Mouse (Mus musculus) ovary, adult 18-20 months (tissue): ENCODE data around the gene Gsk3b.
"Not testable (repeated sequence)": the region's sequence is repeated elsewhere in the genome, so short reads cannot be mapped to it uniquely, and the experiment has no call there.

Source experiments
- DNase-seq: peaks from one replicate; pipeline ENCODE4 v3.0.0; 2022; ENCODE audit warnings: low spot score, mixed read lengths

Gsk3b gene

GRCm38 (mm10) chr16:38105453-38105852 is 16.7 kb downstream of the Gsk3b start:
- DNase-seq: no peak

DNA sequence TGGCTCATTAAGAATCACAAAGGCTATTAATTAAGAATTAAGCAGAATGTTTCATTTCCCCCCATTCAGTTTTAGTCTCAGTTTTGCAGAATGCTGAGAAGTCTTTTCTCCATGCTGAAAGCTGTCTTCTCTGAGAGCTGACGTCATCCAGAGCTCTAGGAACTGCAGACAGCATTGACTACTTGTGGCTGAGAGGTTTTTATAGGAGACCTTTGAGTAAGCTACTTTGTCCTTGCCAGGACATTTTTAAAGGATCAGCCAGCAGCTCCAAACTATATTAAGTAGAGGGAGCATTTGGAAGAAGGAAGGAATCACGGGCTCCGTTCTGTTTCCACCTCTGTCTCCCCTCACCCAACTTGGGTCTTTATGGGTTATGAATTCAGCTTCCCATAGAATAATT is 17.7 kb downstream of the Gsk3b start:
- DNase-seq: no peak

- no peak for DNase-seq
Measured at GRCm38 (mm10) chr16:38110001-38110400, 21.2 kb downstream of the Gsk3b start.

GRCm38 (mm10) chr16:38110575-38110974 is 21.8 kb downstream of the Gsk3b start:
- DNase-seq: no peak

GRCm38 (mm10) chr16:38114074-38114473 is 25.3 kb downstream of the Gsk3b start:
- no peak for DNase-seq

GRCm38 (mm10) chr16:38117909-38118308 is 29.1 kb downstream of the Gsk3b start:
- not testable (repeated sequence) for DNase-seq

GRCm38 (mm10) chr16:38118723-38119122 is 29.9 kb downstream of the Gsk3b start:
- DNase-seq: no peak

DNA sequence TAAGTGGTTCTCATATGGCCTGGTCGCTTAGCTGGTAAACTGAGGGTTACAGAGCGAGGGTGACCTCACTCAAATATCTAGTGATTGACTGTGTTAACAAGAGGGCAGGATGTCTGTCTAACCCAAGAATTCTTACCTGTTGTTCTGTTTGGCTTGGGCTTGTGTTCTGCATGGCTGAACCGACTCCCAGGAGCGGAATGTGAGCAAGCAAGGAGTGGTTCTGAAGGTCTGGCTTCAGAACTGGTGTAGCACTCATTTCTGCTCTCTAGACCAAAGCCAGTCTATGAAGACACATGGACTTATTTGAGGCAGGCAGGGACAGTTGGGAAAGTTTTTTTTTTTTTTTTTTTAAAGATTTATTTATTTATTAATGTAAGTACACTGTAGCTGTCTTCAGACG is 30.5 kb downstream of the Gsk3b start:
- no peak for DNase-seq

DNA sequence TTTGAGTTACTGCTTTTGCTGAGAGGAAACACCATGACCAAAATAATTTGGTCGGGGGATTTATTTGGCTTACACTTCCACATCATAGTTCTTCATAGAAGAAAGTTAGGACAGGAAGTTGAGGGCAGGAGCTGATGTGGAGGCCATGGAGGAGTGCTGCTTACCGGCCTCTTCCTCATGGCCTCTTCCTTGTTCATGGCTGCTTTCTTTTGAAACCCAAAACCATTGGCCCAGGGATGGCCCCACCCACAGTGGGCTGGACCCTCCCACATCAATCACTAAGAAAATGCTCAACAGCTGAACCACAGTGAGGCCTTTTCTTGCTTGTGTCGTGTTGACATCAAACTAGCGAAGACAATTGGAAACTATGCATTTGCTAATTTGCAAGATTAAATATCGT is 40.4 kb downstream of the Gsk3b start:
- DNase-seq: no peak

- no peak for DNase-seq
Measured at GRCm38 (mm10) chr16:38131041-38131440, 42.2 kb downstream of the Gsk3b start.

- no peak for DNase-seq
Measured at GRCm38 (mm10) chr16:38131756-38132155, 43.0 kb downstream of the Gsk3b start.

DNA sequence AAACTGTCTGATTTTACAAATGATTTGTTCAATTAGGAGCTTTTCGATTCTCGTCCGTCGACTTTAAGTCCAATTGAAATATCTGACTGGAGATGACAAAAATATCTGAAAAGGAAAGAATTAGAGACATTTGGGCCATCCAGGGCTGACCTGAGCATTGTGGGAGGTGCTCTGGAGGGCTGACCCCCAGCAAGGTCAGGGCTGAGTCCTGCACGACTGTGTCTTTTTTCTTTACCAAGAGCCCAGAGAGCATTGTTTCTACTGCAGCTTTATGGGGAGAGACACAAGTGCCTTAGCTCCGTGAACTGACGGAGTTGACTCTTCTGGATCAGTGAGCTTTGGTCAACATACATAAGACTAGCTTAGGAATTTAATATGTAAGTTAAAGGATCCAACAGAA is 43.4 kb downstream of the Gsk3b start:
- no peak for DNase-seq

DNA sequence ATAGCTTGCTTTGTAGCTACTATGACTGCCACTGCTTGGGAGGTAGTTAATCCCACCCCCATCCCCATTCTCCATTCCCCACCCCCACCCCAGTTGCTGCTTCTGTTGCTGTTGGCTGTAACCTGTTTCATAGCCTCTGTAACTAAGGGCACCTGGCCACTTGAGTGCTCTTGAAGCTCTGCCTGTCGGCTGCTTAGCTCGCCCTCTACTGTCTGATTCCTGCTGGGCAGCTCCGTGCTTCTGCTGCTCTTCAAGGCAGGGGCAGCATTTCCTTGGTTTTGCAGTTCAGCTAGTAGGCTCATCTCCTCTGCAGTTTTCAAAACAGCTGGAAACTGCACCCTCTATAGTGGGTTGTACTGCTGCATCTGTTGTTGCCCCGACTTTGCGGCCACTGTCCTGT is 48.5 kb downstream of the Gsk3b start:
- no peak for DNase-seq

- DNase-seq: no peak
Measured at GRCm38 (mm10) chr16:38144898-38145297, 56.1 kb downstream of the Gsk3b start.

- DNase-seq: no peak
Measured at GRCm38 (mm10) chr16:38150555-38150954, 61.8 kb downstream of the Gsk3b start.

GRCm38 (mm10) chr16:38157854-38158622 is 69.2 kb downstream of the Gsk3b start:
- DNase-seq: no peak

DNA sequence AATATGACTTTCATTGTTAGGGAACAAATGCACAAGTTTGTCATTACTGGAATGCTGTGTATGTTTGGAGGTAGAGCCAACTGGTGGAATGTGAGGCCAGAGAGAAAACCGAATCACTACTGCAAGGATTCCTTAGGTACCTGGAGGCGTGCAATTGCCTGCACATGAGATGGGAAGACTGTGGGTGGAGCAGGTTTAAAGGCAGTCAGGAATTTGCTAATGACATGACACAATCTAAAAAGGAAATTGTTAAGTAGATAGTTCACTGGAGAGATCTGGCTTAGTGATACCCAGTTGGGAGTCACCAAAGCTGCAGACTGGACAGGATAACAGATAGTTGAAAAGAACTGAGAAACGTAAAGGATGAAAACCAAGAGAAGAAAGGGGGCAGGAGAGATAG is 73.2 kb downstream of the Gsk3b start:
- DNase-seq: no peak

- no peak for DNase-seq
Measured at GRCm38 (mm10) chr16:38164811-38165591, 76.2 kb downstream of the Gsk3b start.

DNA sequence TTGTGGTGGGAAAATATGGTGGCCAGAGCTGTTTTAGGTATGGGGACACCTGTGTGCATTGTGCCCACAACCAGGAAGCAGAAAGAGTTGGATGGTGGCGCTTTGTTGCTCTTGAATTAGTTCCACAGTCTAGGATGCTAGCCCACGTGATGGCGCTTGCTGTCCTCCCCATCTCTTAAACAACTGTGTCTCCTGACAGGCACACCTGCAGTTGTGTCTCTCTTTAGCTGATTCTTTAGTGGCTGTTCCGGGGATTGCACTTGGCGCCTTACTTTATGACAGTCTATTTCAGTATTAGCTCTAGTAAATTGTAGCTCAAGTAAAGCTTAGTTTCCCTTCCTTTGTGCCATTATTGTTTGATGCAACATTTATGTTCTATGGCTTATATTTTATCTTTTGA is 80.2 kb downstream of the Gsk3b start:
- no peak for DNase-seq

- no peak for DNase-seq
Measured at GRCm38 (mm10) chr16:38179150-38179549, 90.3 kb downstream of the Gsk3b start.

DNA sequence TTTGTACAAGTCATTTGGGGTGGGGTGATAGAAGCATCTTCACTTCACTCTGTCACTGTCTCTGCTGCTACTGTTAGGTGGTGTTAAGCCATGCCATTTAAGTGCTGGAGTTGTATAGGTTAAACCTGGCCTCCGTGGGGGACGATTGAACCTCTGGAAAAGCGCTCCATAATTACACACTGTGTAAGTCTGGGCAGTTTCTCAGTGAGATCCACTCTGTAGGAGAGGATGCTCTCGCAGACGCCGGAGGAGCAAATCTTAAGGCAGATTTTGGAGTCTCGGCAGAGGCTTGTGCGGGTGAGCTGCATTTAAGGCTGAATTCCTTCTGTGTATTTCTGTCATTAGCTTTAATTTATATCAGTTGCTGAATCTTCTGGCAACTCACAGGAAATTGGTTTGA is 92.6 kb downstream of the Gsk3b start:
- no peak for DNase-seq

DNA sequence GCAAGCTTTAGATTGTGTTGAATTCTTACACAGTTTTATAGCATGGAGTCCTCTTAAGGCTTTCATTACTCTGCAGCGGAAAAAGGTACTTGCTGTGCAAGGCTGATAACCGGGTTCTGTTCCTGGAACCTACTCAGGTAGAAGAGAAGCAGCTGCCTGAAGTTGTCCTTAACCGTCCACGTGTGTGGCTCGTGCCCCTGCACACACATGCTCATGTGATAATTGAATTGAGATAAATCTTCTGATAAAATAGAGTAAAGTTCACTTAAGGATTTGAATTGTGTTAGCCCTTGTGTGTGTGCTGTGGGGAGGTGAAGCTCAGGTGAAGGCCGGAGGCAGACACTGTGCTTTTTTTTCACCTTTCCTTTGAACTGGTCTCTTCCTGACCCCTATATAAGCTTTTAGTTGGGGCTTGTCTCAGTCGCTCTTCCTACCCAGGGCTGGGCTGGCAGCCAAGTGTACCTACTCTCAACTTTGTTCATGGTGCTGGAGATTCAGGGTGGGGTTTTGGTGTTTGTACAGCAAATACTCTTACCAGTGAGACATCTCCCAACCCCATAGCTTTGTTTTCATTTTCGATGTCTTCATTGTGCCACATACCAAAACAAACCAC is 96.0 kb downstream of the Gsk3b start:
- DNase-seq: no peak

DNA sequence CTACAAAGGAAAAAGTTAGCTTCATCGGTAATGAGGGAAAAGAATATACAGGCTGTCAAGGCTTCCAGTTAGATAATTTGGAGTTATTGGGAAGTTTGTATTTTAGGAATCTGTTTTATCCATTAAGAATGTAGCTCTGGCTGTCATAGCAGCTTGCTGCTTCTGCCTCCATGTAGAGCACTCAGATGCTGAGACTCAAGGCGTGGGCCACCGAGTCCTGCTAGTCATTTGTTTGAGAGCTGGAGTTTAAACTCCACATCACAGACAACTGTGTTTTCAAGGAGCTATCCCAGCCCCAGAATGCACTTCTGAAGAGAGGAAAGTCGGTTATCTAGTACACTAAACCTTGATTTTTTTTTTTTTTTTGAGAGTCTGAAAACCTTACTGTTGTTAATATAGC is 101.2 kb downstream of the Gsk3b start:
- DNase-seq: no peak
